Mouse (Mus musculus) adrenal gland, postnatal 10 days (tissue): Measurements from ENCODE around the gene Sec63. TPM values are rescaled to one million over a fixed set of nuclear protein-coding genes. Genes with fewer than 3 reads are reported as not detected.

ENCODE experiments used
- DNase-seq: peaks from one replicate; pipeline ENCODE4 v3.0.0; 2021; ENCODE audit warnings: mixed read lengths
- long read RNA-seq, 2 experiments: library from polyadenylated mRNA; stranded (forward); transcript quantifications; one replicate each; pipeline ENCODE4 v2.0.0; 2021
- total RNA-seq, 2 experiments: library from RNA; stranded (reverse); gene quantifications; 2 replicates each; pipeline ENCODE4 v1.2.3; 2021

Gene Sec63
- 10 to 100 TPM; 40.8 to 45.6 TPM for total RNA-seq
- long read RNA-seq, experiment 1, full-length matches to known transcripts: 54 of 80 reads
- long read RNA-seq, experiment 1, partial matches to known transcripts: 9 of 80 reads
- long read RNA-seq, experiment 1, other reads (novel, unspliced or antisense): 17 of 80 reads
- long read RNA-seq, experiment 2, full-length matches to known transcripts: 32 of 38 reads
- long read RNA-seq, experiment 2, partial matches to known transcripts: 1 of 38 reads
- long read RNA-seq, experiment 2, other reads (novel, unspliced or antisense): 5 of 38 reads

- peak; percentile 100 for DNase-seq
These were observed at the start of gene Sec63 for GRCm38 (mm10) chr10:42760999-42761900. Gene Sec63, plus strand, starts transcription at chr10:42761496.

- DNase-seq: peak; percentile 71
These were observed 46.6 kb upstream of the Sec63 start for GRCm38 (mm10) chr10:42714676-42715075.

GRCm38 (mm10) chr10:42715366-42716035, 45.8 kb upstream of the Sec63 start:
- DNase-seq: peak; percentile 30

GRCm38 (mm10) chr10:42722116-42722515, 39.2 kb upstream of the Sec63 start:
- DNase-seq: no peak

GRCm38 (mm10) chr10:42723275-42724232, 37.7 kb upstream of the Sec63 start:
- DNase-seq: peak; percentile 33

GRCm38 (mm10) chr10:42729607-42730006, 31.7 kb upstream of the Sec63 start:
- no peak for DNase-seq

- peak; percentile 64 for DNase-seq
These were observed 26.7 kb upstream of the Sec63 start for GRCm38 (mm10) chr10:42734546-42735060.

GRCm38 (mm10) chr10:42751813-42752212, 9.5 kb upstream of the Sec63 start:
- no peak for DNase-seq

GRCm38 (mm10) chr10:42754341-42754740, 7.0 kb upstream of the Sec63 start:
- DNase-seq: peak; percentile 9

GRCm38 (mm10) chr10:42759741-42760140, 1.6 kb upstream of the Sec63 start:
- no peak for DNase-seq

GRCm38 (mm10) chr10:42760329-42760728, 967 bp upstream of the Sec63 start:
- peak; percentile 11 for DNase-seq

- DNase-seq: peak; percentile 65
These were observed 789 bp downstream of the Sec63 start for GRCm38 (mm10) chr10:42761901-42762669.

GRCm38 (mm10) chr10:42762670-42763058, 1.4 kb downstream of the Sec63 start:
- peak; percentile 10 for DNase-seq

- no peak for DNase-seq
These were observed 1.9 kb downstream of the Sec63 start for GRCm38 (mm10) chr10:42763246-42763645.

GRCm38 (mm10) chr10:42765344-42765743, 4.0 kb downstream of the Sec63 start:
- DNase-seq: no peak

- DNase-seq: no peak
These were observed 14.2 kb downstream of the Sec63 start for GRCm38 (mm10) chr10:42775450-42775849.

GRCm38 (mm10) chr10:42780753-42781152, 19.5 kb downstream of the Sec63 start:
- DNase-seq: no peak

- DNase-seq: no peak
These were observed 20.4 kb downstream of the Sec63 start for GRCm38 (mm10) chr10:42781672-42782071.

- no peak for DNase-seq
These were observed 39.6 kb downstream of the Sec63 start for GRCm38 (mm10) chr10:42800922-42801321.

- DNase-seq: no peak
These were observed 64.6 kb downstream of the Sec63 start for GRCm38 (mm10) chr10:42825923-42826322.
